Mouse (Mus musculus): ENCODE measurements around the gene Cd79a. TPM values are rescaled to one million over a fixed set of nuclear protein-coding genes. Genes with fewer than 3 reads are reported as not detected.

Gene Cd79a
- total RNA-seq (2014; fragmentation: Nextera tagmentation) (not detected in 2 replicates), total RNA-seq (2017) (0.11 TPM in 1 of 2 replicates, not detected in the other), polyA plus RNA-seq (2012) (0.04 TPM in 1 of 2 replicates, not detected in the other)

DNA sequence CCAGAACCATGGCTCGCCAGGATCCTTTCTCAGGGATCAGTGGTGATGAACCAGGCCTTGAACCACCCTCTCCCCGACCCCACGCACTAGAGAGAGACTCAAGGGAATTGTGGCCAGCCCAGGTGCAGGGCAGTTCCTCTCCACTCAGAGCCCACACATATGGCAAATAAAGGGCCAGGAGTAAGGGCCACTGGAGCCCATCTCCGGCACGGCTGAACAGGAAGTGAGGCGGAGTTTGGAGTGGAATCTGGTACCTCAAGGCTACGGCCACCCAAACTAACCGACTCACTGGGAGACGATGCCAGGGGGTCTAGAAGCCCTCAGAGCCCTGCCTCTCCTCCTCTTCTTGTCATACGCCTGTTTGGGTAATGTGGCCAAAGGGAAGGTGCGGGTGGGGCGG, at the start of gene Cd79a:
Gene Cd79a, plus strand, starts transcription at position 158 of the 400 bp plus-strand sequence.
- no peak for ATAC-seq (ENCODE audit: extremely low read depth, insufficient number of reproducible peaks, low FRiP score, poor library complexity, severe bottlenecking)
- Histone ChIP-seq H3K4me3 (ENCODE audit: low read depth, low read length) (no peak within 1 kb of the TSS), H3K4me1 (ENCODE audit: insufficient read depth, low read depth, low read length) (peaks cover 26% of the 10 kb centered on the region), H3K27me3 (ENCODE audit: insufficient read depth, low read length) (peaks cover 6% of the 10 kb centered on the region), H3K9me3 (replicated peaks) (no peaks in the 10 kb centered on the region), H3K36me3 (replicated peaks) (no peaks in the 10 kb centered on the region)
- no peak for TF ChIP-seq POLR2AphosphoS5 (IDR thresholded peaks at IDR 0.05; ENCODE audit: insufficient replicate concordance, low read depth, low read length)
- no peak for TF ChIP-seq CTCF (IDR thresholded peaks at IDR 0.05; ENCODE audit: low read depth, low read length)
- TF ChIP-seq GATA2 (IDR thresholded peaks at IDR 0.05; ENCODE audit: borderline replicate concordance, low read depth, low read length): no peak
- TF ChIP-seq GATA1 (IDR thresholded peaks at IDR 0.05; ENCODE audit: borderline replicate concordance, low read length): no peak
- TF ChIP-seq TAL1 (conservative IDR thresholded peaks at IDR 0.05; ENCODE audit: low read depth, low read length): no peak
- no peak for DNase-seq (ENCODE audit: low spot score)

DNA sequence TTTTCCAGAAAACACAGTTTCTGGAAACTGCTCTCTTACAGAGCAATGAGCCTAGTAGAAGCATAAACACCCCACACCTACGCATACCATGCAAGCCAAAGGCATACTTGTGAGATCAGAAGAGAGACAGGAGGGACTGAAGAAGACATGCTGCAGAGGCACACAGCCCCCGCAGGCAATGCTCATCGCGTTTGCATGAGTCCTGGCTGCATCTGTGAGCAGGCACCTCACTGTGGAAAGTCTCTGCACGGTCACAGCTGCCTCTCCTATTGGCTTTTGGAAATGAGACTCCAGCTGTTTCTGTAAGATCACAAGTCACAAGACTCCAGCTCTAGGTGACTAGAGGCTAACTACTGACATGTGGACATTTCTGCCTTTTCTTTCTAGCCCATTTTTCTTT, 47.0 kb upstream of the Cd79a start:
- H3K9me3 ChIP-seq (replicated peaks): 0 out of 2 replicates have a peak, but pooled peaks cover 2% of the 10 kb centered on the region
- peak; percentile 33 for DNase-seq (ENCODE audit: low spot score)
- TF ChIP-seq CTCF (IDR thresholded peaks at IDR 0.05; ENCODE audit: low read depth, low read length) (no peak), GATA2 (IDR thresholded peaks at IDR 0.05; ENCODE audit: borderline replicate concordance, low read depth, low read length) (no peak), POLR2AphosphoS5 (IDR thresholded peaks at IDR 0.05; ENCODE audit: insufficient replicate concordance, low read depth, low read length) (no peak), TAL1 (conservative IDR thresholded peaks at IDR 0.05; ENCODE audit: low read depth, low read length) (no peak), GATA1 (IDR thresholded peaks at IDR 0.05; ENCODE audit: borderline replicate concordance, low read length) (no peak)
- peak; percentile 30; the same call in 1 of the 2 replicates for ATAC-seq (ENCODE audit: extremely low read depth, insufficient number of reproducible peaks, low FRiP score, poor library complexity, severe bottlenecking)
- peaks cover 82% of the 10 kb centered on the region for H3K4me1 ChIP-seq (ENCODE audit: insufficient read depth, low read depth, low read length)
- no peaks in the 10 kb centered on the region for H3K27me3 ChIP-seq (ENCODE audit: insufficient read depth, low read length)
- no peaks in the 10 kb centered on the region for H3K36me3 ChIP-seq (replicated peaks)
- H3K4me3 ChIP-seq (ENCODE audit: low read depth, low read length): peak overlapping the region; percentile 61; the same call in 1 of the 2 replicates

DNA sequence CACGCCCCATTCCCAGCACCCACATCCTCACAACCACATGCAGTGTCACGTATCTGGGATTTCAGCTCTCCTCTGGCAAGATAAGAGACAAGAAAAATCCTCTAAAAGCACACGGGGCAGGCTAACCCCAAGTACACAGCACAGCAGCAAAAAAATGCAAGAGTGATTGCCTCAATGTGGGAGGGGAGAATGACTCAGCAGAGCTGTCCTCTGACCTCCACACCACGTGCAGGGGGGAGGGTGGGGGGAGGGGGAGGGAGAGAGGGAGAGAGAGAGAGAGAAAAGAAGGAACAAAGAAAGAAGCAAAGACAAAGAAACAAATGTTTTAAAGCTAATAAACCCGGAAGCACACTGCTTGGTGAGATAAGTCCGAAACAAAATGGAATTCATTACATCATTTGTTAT, 46.3 kb upstream of the Cd79a start:
- Histone ChIP-seq H3K36me3 (replicated peaks) (no peaks in the 10 kb centered on the region), H3K4me1 (ENCODE audit: insufficient read depth, low read depth, low read length) (peaks cover 78% of the 10 kb centered on the region), H3K4me3 (ENCODE audit: low read depth, low read length) (peak overlapping the region; percentile 56; the same call in 1 of the 2 replicates), H3K9me3 (replicated peaks) (0 out of 2 replicates have a peak, but pooled peaks cover 2% of the 10 kb centered on the region), H3K27me3 (ENCODE audit: insufficient read depth, low read length) (no peaks in the 10 kb centered on the region)
- TF ChIP-seq GATA1 (IDR thresholded peaks at IDR 0.05; ENCODE audit: borderline replicate concordance, low read length): no peak
- TF ChIP-seq TAL1 (conservative IDR thresholded peaks at IDR 0.05; ENCODE audit: low read depth, low read length): no peak
- no peak for TF ChIP-seq CTCF (IDR thresholded peaks at IDR 0.05; ENCODE audit: low read depth, low read length)
- no peak for TF ChIP-seq GATA2 (IDR thresholded peaks at IDR 0.05; ENCODE audit: borderline replicate concordance, low read depth, low read length)
- no peak for TF ChIP-seq POLR2AphosphoS5 (IDR thresholded peaks at IDR 0.05; ENCODE audit: insufficient replicate concordance, low read depth, low read length)
- DNase-seq (ENCODE audit: low spot score) (peak; percentile 61), ATAC-seq (ENCODE audit: extremely low read depth, insufficient number of reproducible peaks, low FRiP score, poor library complexity, severe bottlenecking) (peak; percentile 51)

DNA sequence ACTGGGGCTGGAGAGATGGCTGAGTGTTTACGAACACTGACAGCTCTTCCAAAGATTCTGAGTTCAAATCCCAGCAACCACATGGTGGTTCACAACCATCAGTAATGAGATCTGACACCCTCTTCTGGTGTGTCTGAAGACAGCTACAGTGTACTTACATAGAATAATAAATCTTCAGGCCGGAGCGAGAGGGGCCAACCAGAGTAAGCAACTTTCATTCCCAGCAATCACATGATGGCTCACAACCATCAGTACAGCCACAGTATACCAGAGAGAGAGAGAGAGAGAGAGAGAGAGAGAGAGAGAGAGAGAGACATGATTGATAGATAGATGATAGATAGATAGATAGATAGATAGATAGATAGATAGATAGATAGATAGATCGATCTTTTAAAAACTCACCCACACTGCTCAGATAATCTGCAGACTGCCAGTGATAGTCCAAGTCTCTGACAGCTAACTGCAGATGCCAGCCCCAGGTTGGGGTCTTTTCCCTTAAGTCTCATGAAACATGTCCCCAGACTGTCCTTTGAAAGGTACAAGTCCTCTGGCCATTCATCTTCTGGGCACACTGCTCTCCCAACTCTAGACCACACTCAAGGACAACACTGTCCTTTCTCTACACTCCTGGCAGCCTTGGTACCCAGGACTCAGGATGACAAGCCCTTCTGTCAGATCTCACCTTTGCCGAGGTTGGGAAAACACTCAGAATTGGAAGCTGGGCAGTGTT, 45.4 kb upstream of the Cd79a start:
- ATAC-seq (ENCODE audit: extremely low read depth, insufficient number of reproducible peaks, low FRiP score, poor library complexity, severe bottlenecking): no peak
- TF ChIP-seq GATA2 (IDR thresholded peaks at IDR 0.05; ENCODE audit: borderline replicate concordance, low read depth, low read length) (no peak), GATA1 (IDR thresholded peaks at IDR 0.05; ENCODE audit: borderline replicate concordance, low read length) (no peak), TAL1 (conservative IDR thresholded peaks at IDR 0.05; ENCODE audit: low read depth, low read length) (no peak), CTCF (IDR thresholded peaks at IDR 0.05; ENCODE audit: low read depth, low read length) (no peak), POLR2AphosphoS5 (IDR thresholded peaks at IDR 0.05; ENCODE audit: insufficient replicate concordance, low read depth, low read length) (no peak)
- peaks cover 75% of the 10 kb centered on the region for H3K4me1 ChIP-seq (ENCODE audit: insufficient read depth, low read depth, low read length)
- peak overlapping the region; percentile 71 for H3K4me3 ChIP-seq (ENCODE audit: low read depth, low read length)
- 0 out of 2 replicates have a peak, but pooled peaks cover 2% of the 10 kb centered on the region for H3K9me3 ChIP-seq (replicated peaks)
- no peak for DNase-seq (ENCODE audit: low spot score)
- no peaks in the 10 kb centered on the region for H3K36me3 ChIP-seq (replicated peaks)
- H3K27me3 ChIP-seq (ENCODE audit: insufficient read depth, low read length): no peaks in the 10 kb centered on the region

DNA sequence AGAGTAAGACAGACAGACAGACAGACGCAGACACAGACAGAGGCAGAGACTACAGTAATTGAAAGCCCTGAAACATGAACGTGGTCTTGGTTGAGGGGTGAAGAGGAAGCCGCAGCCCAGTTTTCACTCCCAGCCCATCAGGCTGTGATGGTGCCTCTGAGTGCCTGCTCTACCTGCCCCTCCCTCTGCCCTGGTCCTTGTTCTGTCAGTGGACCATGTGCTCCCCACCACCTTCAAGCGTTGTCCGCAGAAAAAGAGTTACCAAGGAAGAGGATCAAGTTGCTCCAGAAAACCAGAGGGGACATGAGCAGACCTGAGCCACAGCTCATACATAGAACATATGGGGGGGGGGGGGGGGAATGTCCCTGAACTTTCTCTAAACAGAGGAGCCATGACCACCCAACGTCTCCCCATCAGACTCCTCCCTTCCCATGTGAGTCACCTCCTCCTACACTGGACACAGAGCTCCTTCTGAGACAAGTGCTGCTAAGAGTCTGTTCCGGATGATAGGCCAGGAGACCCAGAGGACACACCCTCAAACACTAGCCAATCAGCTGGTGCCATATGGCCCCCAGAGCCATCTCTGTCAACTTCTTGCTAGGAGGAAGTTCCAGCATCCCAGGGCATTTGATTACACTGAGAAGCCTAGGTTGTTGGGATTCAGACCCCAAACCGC, 44.5 kb upstream of the Cd79a start:
- Histone ChIP-seq H3K9me3 (replicated peaks) (0 out of 2 replicates have a peak, but pooled peaks cover 2% of the 10 kb centered on the region), H3K27me3 (ENCODE audit: insufficient read depth, low read length) (no peaks in the 10 kb centered on the region), H3K4me3 (ENCODE audit: low read depth, low read length) (peak overlapping the region; percentile 71), H3K4me1 (ENCODE audit: insufficient read depth, low read depth, low read length) (peaks cover 73% of the 10 kb centered on the region), H3K36me3 (replicated peaks) (no peaks in the 10 kb centered on the region)
- TF ChIP-seq POLR2AphosphoS5 (IDR thresholded peaks at IDR 0.05; ENCODE audit: insufficient replicate concordance, low read depth, low read length) (no peak), CTCF (IDR thresholded peaks at IDR 0.05; ENCODE audit: low read depth, low read length) (no peak), TAL1 (conservative IDR thresholded peaks at IDR 0.05; ENCODE audit: low read depth, low read length) (peak; percentile 35; the same call in 1 of the 2 replicates)
- ATAC-seq (ENCODE audit: extremely low read depth, insufficient number of reproducible peaks, low FRiP score, poor library complexity, severe bottlenecking) (peak; percentile 88), DNase-seq (ENCODE audit: low spot score) (peak; percentile 84)

DNA sequence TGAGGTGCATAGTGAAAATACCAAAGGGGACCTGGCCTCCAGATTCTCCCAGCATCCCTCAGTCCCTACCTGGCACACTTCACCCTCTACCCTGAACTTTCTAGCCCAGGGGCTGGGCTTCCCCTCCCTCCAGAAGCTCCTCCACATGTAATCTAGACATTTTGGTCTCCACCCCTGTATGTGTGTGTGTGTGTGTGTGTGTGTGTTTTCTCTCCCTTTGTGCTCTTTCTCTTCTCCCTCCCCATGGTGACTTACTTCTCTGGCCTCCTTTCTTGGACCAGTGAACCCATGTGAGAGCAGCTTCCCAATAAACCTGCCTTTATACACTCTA, 44.0 kb upstream of the Cd79a start:
- 0 out of 2 replicates have a peak, but pooled peaks cover 2% of the 10 kb centered on the region for H3K9me3 ChIP-seq (replicated peaks)
- ATAC-seq (ENCODE audit: extremely low read depth, insufficient number of reproducible peaks, low FRiP score, poor library complexity, severe bottlenecking): no peak
- no peak for DNase-seq (ENCODE audit: low spot score)
- H3K4me1 ChIP-seq (ENCODE audit: insufficient read depth, low read depth, low read length): peaks cover 73% of the 10 kb centered on the region
- peak overlapping the region; percentile 71; the same call in 1 of the 2 replicates for H3K4me3 ChIP-seq (ENCODE audit: low read depth, low read length)
- no peaks in the 10 kb centered on the region for H3K27me3 ChIP-seq (ENCODE audit: insufficient read depth, low read length)
- no peak for TF ChIP-seq GATA1 (IDR thresholded peaks at IDR 0.05; ENCODE audit: borderline replicate concordance, low read length)
- no peak for TF ChIP-seq GATA2 (IDR thresholded peaks at IDR 0.05; ENCODE audit: borderline replicate concordance, low read depth, low read length)
- TF ChIP-seq POLR2AphosphoS5 (IDR thresholded peaks at IDR 0.05; ENCODE audit: insufficient replicate concordance, low read depth, low read length): no peak
- TF ChIP-seq TAL1 (conservative IDR thresholded peaks at IDR 0.05; ENCODE audit: low read depth, low read length): no peak
- no peak for TF ChIP-seq CTCF (IDR thresholded peaks at IDR 0.05; ENCODE audit: low read depth, low read length)
- H3K36me3 ChIP-seq (replicated peaks): no peaks in the 10 kb centered on the region
